In genomic region chr17:31478606-31479005, GRCm38 (mm10) we compare ENCODE assay signal across 23 mouse cellular contexts. TPM values are rescaled to one million over a fixed set of nuclear protein-coding genes. Genes with fewer than 3 reads are reported as not detected.
DNase-seq lines count a peak whose midpoint lies in the region; ATAC-seq and TF ChIP-seq lines count a peak whose summit lies in the region.
"Had no signal": no experiment of that assay in that cellular context is flagged by ENCODE, and none has a peak within 500 bp of the region (broad histone marks: within the 10 kb centered on the region; RNA-seq: fewer than 3 reads in every experiment).

No protein-coding gene starts in this region.

- no peaks in the 10 kb centered on the region for H3K79me2 ChIP-seq in CH12.LX (replicated peaks; ENCODE audit: control insufficient read depth, extremely low read depth, insufficient read depth, poor library complexity, severe bottlenecking)
- no peaks in the 10 kb centered on the region for H3K79me2 ChIP-seq in MEL (ENCODE audit: control insufficient read depth, insufficient read depth, low read length, poor library complexity)

- dilution Hi-C loops in CH12.LX (cut with MboI; ENCODE audit: extremely low pct_ligation_motif_present, extremely low pct_unique_long_range_greater_than_20kb, low sequenced_read_pairs): no loop called here

- 71% methylated on average over 7 of the region's 7 CpGs for WGBS in neural tube, embryonic 15.5 days

- no peaks in the 10 kb centered on the region for H3K9me3 ChIP-seq in CH12.LX (replicated peaks; ENCODE audit: low read length)
- H3K9me3 ChIP-seq in ES-Bruce4 (replicated peaks; ENCODE audit: control insufficient read depth, insufficient read depth, low read length, poor library complexity, severe bottlenecking): no peaks in the 10 kb centered on the region
- H3K9me3 ChIP-seq in MEL (replicated peaks; ENCODE audit: insufficient read depth, low read length): no peaks in the 10 kb centered on the region
- H3K9me3 ChIP-seq in neural tube, embryonic 15.5 days (replicated peaks): no peaks in the 10 kb centered on the region
- H3K9me3 ChIP-seq: embryonic facial prominence, embryonic 12.5 days; embryonic facial prominence, embryonic 15.5 days; forebrain, embryonic 12.5 days; forebrain, embryonic 15.5 days; hindbrain, embryonic 12.5 days; hindbrain, embryonic 15.5 days; intestine, embryonic 15.5 days had no signal

- no peak for TF ChIP-seq CTCF in CH12.LX (conservative IDR thresholded peaks at IDR 0.05 in 1 of 2, IDR thresholded peaks at IDR 0.05 in 1 of 2; ENCODE audit: low read depth in 2 of 2, low read length in 2 of 2)
- no peak for TF ChIP-seq CTCF in ES-Bruce4 (IDR thresholded peaks at IDR 0.05; ENCODE audit: low read depth, low read length)
- TF ChIP-seq CTCF in MEL (IDR thresholded peaks at IDR 0.05 in 2 of 3, conservative IDR thresholded peaks at IDR 0.05 in 1 of 3; ENCODE audit: control insufficient read depth in 1 of 3, insufficient read depth in 1 of 3, low read depth in 2 of 3, low read length in 3 of 3, poor library complexity in 1 of 3, severe bottlenecking in 1 of 3): no peak

- ATAC-seq in neural tube, embryonic 15.5 days (ENCODE audit: low FRiP score): no peak
- ATAC-seq: forebrain, embryonic 15.5 days had no signal

- H3K36me3 ChIP-seq in CH12.LX (replicated peaks in 1 of 2; ENCODE audit: control insufficient read depth in 1 of 2, insufficient read depth in 1 of 2, low read length in 1 of 2): no peaks in the 10 kb centered on the region
- H3K36me3 ChIP-seq in ES-Bruce4 (ENCODE audit: control insufficient read depth, insufficient read depth, low read length, poor library complexity, severe bottlenecking): no peaks in the 10 kb centered on the region
- H3K36me3 ChIP-seq in MEL (ENCODE audit: control insufficient read depth in 1 of 2, insufficient read depth in 2 of 2, low read length in 2 of 2): no peaks in the 10 kb centered on the region; a peak in 1 of 4 replicates
- peaks cover 15% of the 10 kb centered on the region for H3K36me3 ChIP-seq in neural tube, embryonic 15.5 days

- no peak for TF ChIP-seq EP300 in CH12.LX (IDR thresholded peaks at IDR 0.05; ENCODE audit: low read length)
- no peak for TF ChIP-seq EP300 in ES-Bruce4 (IDR thresholded peaks at IDR 0.05; ENCODE audit: insufficient read depth, low read depth, low read length)
- TF ChIP-seq EP300 in MEL (IDR thresholded peaks at IDR 0.05; ENCODE audit: low read depth in 1 of 2, low read length in 2 of 2): no peak

- peaks cover 33% of the 10 kb centered on the region for H3K27me3 ChIP-seq in CH12.LX (replicated peaks)
- no peaks in the 10 kb centered on the region for H3K27me3 ChIP-seq in ES-Bruce4 (ENCODE audit: control insufficient read depth, insufficient read depth, low read length, poor library complexity, severe bottlenecking)
- H3K27me3 ChIP-seq in MEL (ENCODE audit: control insufficient read depth in 1 of 2, insufficient read depth in 2 of 2, low read length in 2 of 2): peaks cover 11 to 13% of the 10 kb centered on the region in 2 experiments
- no peaks in the 10 kb centered on the region for H3K27me3 ChIP-seq in neural tube, embryonic 15.5 days (replicated peaks)
- H3K27me3 ChIP-seq: embryonic facial prominence, embryonic 12.5 days; embryonic facial prominence, embryonic 15.5 days; forebrain, embryonic 12.5 days; forebrain, embryonic 15.5 days; hindbrain, embryonic 12.5 days; hindbrain, embryonic 15.5 days; intestine, embryonic 15.5 days had no signal

- DNase-seq in CH12.LX (ENCODE audit: extremely low read depth) (peak; percentile 46), MEL (ENCODE audit: low read depth, low spot score) (peak; percentile 66)
- no peak for DNase-seq in gastrocnemius, adult 8-10 months (ENCODE audit: low spot score in 2 of 2)
- no peak for DNase-seq in natural killer cell, adult 2 months (ENCODE audit: low spot score in 2 of 2)
- DNase-seq: adrenal gland, adult 2 months; adrenal gland, postnatal 14 days; cerebellum, adult 11 months; cerebellum, adult 2 months; cerebellum, adult 9-11 months; cerebellum, postnatal 25 days; gastrocnemius, postnatal 14 days; heart, adult 11 months; kidney, adult 11 months had no signal

- H3K9ac ChIP-seq in CH12.LX (ENCODE audit: insufficient read depth, low read depth) (no peak overlapping the region), ES-Bruce4 (ENCODE audit: low read depth, poor library complexity, severe bottlenecking) (peak overlapping the region; percentile 2; the same call in 1 of the 2 replicates), MEL (ENCODE audit: control insufficient read depth, low read depth, low read length, poor library complexity, severe bottlenecking) (peak overlapping the region; percentile 37)
- H3K9ac ChIP-seq in neural tube, embryonic 15.5 days (replicated peaks): no peak overlapping the region
- H3K9ac ChIP-seq: embryonic facial prominence, embryonic 12.5 days; embryonic facial prominence, embryonic 15.5 days; forebrain, embryonic 12.5 days; forebrain, embryonic 15.5 days; hindbrain, embryonic 12.5 days; hindbrain, embryonic 15.5 days; intestine, embryonic 15.5 days had no signal

- TF ChIP-seq RAD21 in CH12.LX (IDR thresholded peaks at IDR 0.05; ENCODE audit: low read depth, low read length): no peak
- no peak for TF ChIP-seq RAD21 in MEL (IDR thresholded peaks at IDR 0.05; ENCODE audit: low read depth, low read length)

- in situ Hi-C loops in CH12.LX (cut with MboI; ENCODE audit: low pct_ligation_motif_present, low pct_unique_long_range_greater_than_20kb, low sequenced_read_pairs): loop anchor here (25.0 kb wide), 1 partner anchor 466 kb away; no protein-coding TSS in a partner anchor

- H3K4me3 ChIP-seq in CH12.LX (replicated peaks in 1 of 3; ENCODE audit: low read depth in 2 of 3, low read length in 2 of 3, poor library complexity in 1 of 3) (no peak overlapping the region), ES-Bruce4 (ENCODE audit: low read depth, low read length) (peak overlapping the region; percentile 26), MEL (ENCODE audit: control insufficient read depth in 1 of 2, insufficient read depth in 1 of 2, low read depth in 2 of 2, low read length in 2 of 2) (peak overlapping the region in 1 of 2 experiments; percentile 15; a peak in 1 of 4 replicates)
- H3K4me3 ChIP-seq in neural tube, embryonic 15.5 days (replicated peaks): no peak overlapping the region
- H3K4me3 ChIP-seq: embryonic facial prominence, embryonic 12.5 days; embryonic facial prominence, embryonic 15.5 days; forebrain, embryonic 12.5 days; forebrain, embryonic 15.5 days; hindbrain, embryonic 12.5 days; hindbrain, embryonic 15.5 days; intestine, embryonic 15.5 days had no signal

- no peak overlapping the region for H3K27ac ChIP-seq in CH12.LX (ENCODE audit: insufficient read depth, low read depth)
- H3K27ac ChIP-seq in ES-Bruce4 (ENCODE audit: insufficient read depth, low read length): peak overlapping the region; percentile 3; the same call in 1 of the 2 replicates
- H3K27ac ChIP-seq in MEL (ENCODE audit: control insufficient read depth, low read depth, low read length): no peak overlapping the region
- no peak overlapping the region for H3K27ac ChIP-seq in neural tube, embryonic 15.5 days (replicated peaks)
- H3K27ac ChIP-seq: embryonic facial prominence, embryonic 12.5 days; embryonic facial prominence, embryonic 15.5 days; forebrain, embryonic 12.5 days; forebrain, embryonic 15.5 days; hindbrain, embryonic 12.5 days; hindbrain, embryonic 15.5 days had no signal

- H3K4me2 ChIP-seq in CH12.LX (ENCODE audit: insufficient read depth, low read depth, poor library complexity, severe bottlenecking): peak overlapping the region; percentile 4; the same call in 1 of the 2 replicates
- H3K4me2 ChIP-seq in neural tube, embryonic 15.5 days: no peak overlapping the region
- H3K4me2 ChIP-seq: embryonic facial prominence, embryonic 12.5 days; embryonic facial prominence, embryonic 15.5 days; forebrain, embryonic 12.5 days; forebrain, embryonic 15.5 days; heart, embryonic 11.5 days; hindbrain, embryonic 12.5 days; hindbrain, embryonic 15.5 days; intestine, embryonic 15.5 days had no signal

- TF ChIP-seq POLR2A in CH12.LX (IDR thresholded peaks at IDR 0.05; ENCODE audit: low read depth, low read length) (no peak), ES-Bruce4 (IDR thresholded peaks at IDR 0.05; ENCODE audit: insufficient read depth, low read length) (no peak), MEL (IDR thresholded peaks at IDR 0.05; ENCODE audit: control insufficient read depth in 1 of 2, insufficient read depth in 1 of 2, low read depth in 1 of 2, low read length in 2 of 2, poor library complexity in 1 of 2) (peak in 1 of 2 experiments; percentile 43; a peak in 1 of 4 replicates)

- H3K4me1 ChIP-seq in CH12.LX (ENCODE audit: control insufficient read depth in 1 of 2, insufficient read depth in 2 of 2) (peaks cover 0 to 7% of the 10 kb centered on the region in 2 experiments; a peak in 3 of 4 replicates), ES-Bruce4 (ENCODE audit: control insufficient read depth, insufficient read depth, low read length) (peaks cover 9% of the 10 kb centered on the region), MEL (ENCODE audit: control insufficient read depth in 1 of 2, insufficient read depth in 2 of 2, low read length in 2 of 2) (peaks cover 0 to 3% of the 10 kb centered on the region in 2 experiments; a peak in 1 of 4 replicates)
- H3K4me1 ChIP-seq in neural tube, embryonic 15.5 days: no peaks in the 10 kb centered on the region
- H3K4me1 ChIP-seq: forebrain, embryonic 12.5 days; forebrain, embryonic 15.5 days; hindbrain, embryonic 15.5 days had no signal

RNA-seq across cellular contexts. Expression of gene Wdr4, which starts 41.2 kb away (rescaled TPM):
- total RNA-seq in CH12.LX (2012; rRNA removed) (56.2 and 72.4 TPM in 2 replicates), CH12.LX (2014; rRNA removed) (48.3 and 49.0 TPM in 2 replicates), MEL (2012; rRNA removed) (104 and 118 TPM in 2 replicates)
- polyA plus RNA-seq in CH12.LX (2012; ENCODE audit: insufficient read length, low read depth) (51.4 and 61.7 TPM in 2 replicates), ES-Bruce4 (2011; ENCODE audit: insufficient read depth, insufficient read length, low read depth, missing spikeins) (24.0 and 25.0 TPM in 2 replicates), MEL (2012; ENCODE audit: insufficient read depth in 1 of 2, insufficient read length in 2 of 2, low read depth in 1 of 2, low replicate concordance in 2 of 2, missing spikeins in 1 of 2) (100 to 1,000 TPM in 1 of 2 experiments, not detected in 1; 109 TPM)
- 32.7 and 34.2 TPM in 2 replicates for polyA plus RNA-seq in neural tube, embryonic 15.5 days (2015; fragmentation: Nextera tagmentation; extraction: Ambion mirVana)
- total RNA-seq in gastrocnemius, adult 8-10 months (2022): 1 to 10 TPM; 5.4 to 6.6 (median 5.7) TPM

RNA-seq across cellular contexts. Expression of gene Ndufv3, which starts 41.3 kb away (rescaled TPM):
- 357 and 409 TPM in 2 replicates for total RNA-seq in CH12.LX (2012; rRNA removed)
- 298 and 303 TPM in 2 replicates for total RNA-seq in CH12.LX (2014; rRNA removed)
- 272 and 292 TPM in 2 replicates for polyA plus RNA-seq in CH12.LX (2012; ENCODE audit: insufficient read length, low read depth)
- 116 and 122 TPM in 2 replicates for polyA plus RNA-seq in ES-Bruce4 (2011; ENCODE audit: insufficient read depth, insufficient read length, low read depth, missing spikeins)
- 189 and 198 TPM in 2 replicates for total RNA-seq in MEL (2012; rRNA removed)
- polyA plus RNA-seq in MEL (2012; ENCODE audit: insufficient read depth in 1 of 2, insufficient read length in 2 of 2, low read depth in 1 of 2, low replicate concordance in 2 of 2, missing spikeins in 1 of 2): 1,000 to 10,000 TPM in 1 of 2 experiments, 100 to 1,000 TPM in 1; 158 to 1,046 TPM
- polyA plus RNA-seq in neural tube, embryonic 15.5 days (2015; fragmentation: Nextera tagmentation; extraction: Ambion mirVana): 435 and 492 TPM in 2 replicates
- 100 to 1,000 TPM; 461 to 515 (median 488) TPM for total RNA-seq in gastrocnemius, adult 8-10 months (2022)

Comparison
In these comparisons a context has a peak if more than half of its experiments do, and no peak if none do; other contexts are left out.
1. DNase-seq: peak in CH12.LX (single experiment) and MEL (single experiment); none in gastrocnemius, adult 8-10 months (0 of 2) and natural killer cell, adult 2 months (0 of 2).
2. H3K9ac ChIP-seq: peak in ES-Bruce4 (single experiment) and MEL (single experiment); none in CH12.LX (single experiment) and neural tube, embryonic 15.5 days (single experiment).
3. Of the 35 proteins assayed by ChIP-seq in both MEL and CH12.LX: peak only in MEL: none; only in CH12.LX: none; in both: TBP; in neither: 33; mixed calls (peak in some experiments, not most) for 1.